Mouse (Mus musculus): ENCODE data around the gene Asah2.

DNA sequence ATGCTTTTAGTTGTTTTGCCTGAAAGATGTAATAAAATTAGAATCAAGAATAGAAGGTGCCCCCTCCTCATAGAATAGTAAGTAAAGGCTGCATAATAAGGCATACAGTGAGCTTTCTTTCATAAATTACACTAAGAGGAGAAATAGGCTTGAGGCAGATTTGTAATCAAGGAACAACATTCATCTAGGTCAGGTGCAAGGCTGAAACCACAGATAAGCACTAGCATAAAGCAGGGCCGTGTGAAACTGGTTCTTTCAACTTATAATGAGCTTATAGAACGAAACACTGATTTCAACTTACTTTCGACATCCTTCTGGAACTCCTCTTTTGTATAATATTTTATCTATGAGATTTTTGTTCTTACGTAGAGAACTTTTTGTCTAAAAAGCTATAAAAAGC lies 40.3 kb downstream of the Asah2 start:
- TF ChIP-seq CTCF (IDR thresholded peaks at IDR 0.05; ENCODE audit: borderline replicate concordance, insufficient read depth, low read depth, low read length) (no peak), POLR2A (IDR thresholded peaks at IDR 0.05; ENCODE audit: borderline replicate concordance, insufficient read depth, low read length) (no peak)

Data from cerebellum, adult 2 months (tissue).